Mouse (Mus musculus): ENCODE results near the gene Dstn. TPM values are rescaled to one million over a fixed set of nuclear protein-coding genes. Genes with fewer than 3 reads are reported as not detected.

The Dstn gene
- total and polyA plus RNA-seq, 3 experiments, result 78.1 to 80.0 TPM; not detected in 1

DNA sequence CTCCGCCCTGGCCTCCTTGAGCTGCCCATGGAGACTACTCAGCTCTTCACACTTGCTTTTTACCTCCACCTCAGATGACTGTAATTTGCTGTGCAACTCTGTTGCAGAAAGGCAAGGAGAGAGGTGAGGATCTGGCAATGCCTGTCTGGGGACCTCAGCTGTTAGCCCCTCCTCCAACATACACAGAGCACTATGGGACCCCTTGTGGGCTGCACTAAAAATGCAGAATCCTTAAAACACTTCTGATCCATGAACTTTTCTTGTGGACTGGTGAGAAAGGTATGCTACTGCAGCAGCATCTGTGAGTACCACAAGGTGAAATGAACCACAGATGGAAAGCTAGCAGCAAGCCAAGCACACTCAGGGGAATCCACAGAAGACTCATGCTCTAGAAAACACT is 48.2 kb downstream of the Dstn start:
- no peaks in the 10 kb centered on the region for H3K9me3 ChIP-seq (replicated peaks; ENCODE audit: insufficient read depth, low read length)
- no peak for TF ChIP-seq MYC (IDR thresholded peaks at IDR 0.05; ENCODE audit: low read depth, low read length)
- H3K4me1 ChIP-seq (ENCODE audit: control insufficient read depth in 1 of 2, insufficient read depth in 2 of 2, low read length in 2 of 2), result no peaks in the 10 kb centered on the region
- H3K36me3 ChIP-seq (ENCODE audit: control insufficient read depth in 1 of 2, insufficient read depth in 2 of 2, low read length in 2 of 2), result peaks cover 0 to 30% of the 10 kb centered on the region in 2 experiments; a peak in 2 of 4 replicates
- H3K27me3 ChIP-seq (ENCODE audit: control insufficient read depth in 1 of 2, insufficient read depth in 2 of 2, low read length in 2 of 2), result no peaks in the 10 kb centered on the region
- no peaks in the 10 kb centered on the region for H3K79me2 ChIP-seq (ENCODE audit: control insufficient read depth, insufficient read depth, low read length, poor library complexity)
- no peak overlapping the region for H3K9ac ChIP-seq (ENCODE audit: control insufficient read depth, low read depth, low read length, poor library complexity, severe bottlenecking)
- H3K27ac ChIP-seq (ENCODE audit: control insufficient read depth, low read depth, low read length), result no peak overlapping the region
- no peak overlapping the region for H3K4me3 ChIP-seq (ENCODE audit: control insufficient read depth in 1 of 2, insufficient read depth in 1 of 2, low read depth in 2 of 2, low read length in 2 of 2)
- DNase-seq (ENCODE audit: low read depth, low spot score), result no peak

DNA sequence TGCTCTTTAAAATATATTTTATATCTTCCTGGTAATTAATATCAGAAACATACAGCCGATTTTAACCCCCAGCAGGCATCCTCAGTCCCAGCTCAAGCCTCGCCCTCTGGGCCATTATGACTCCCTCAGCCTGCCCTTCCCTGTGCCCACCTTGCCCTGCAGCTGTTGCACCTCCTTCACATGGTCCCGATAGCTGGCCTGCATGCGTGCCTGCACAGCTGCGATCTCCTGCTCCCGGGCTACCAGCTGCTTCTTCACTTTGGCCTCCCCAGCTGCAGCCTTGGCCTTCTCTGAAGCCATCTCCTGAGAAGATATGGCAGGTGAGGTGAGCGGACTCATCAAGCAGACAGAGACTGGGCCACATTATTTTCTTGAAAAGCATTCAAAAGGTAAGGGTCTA is 54.1 kb downstream of the Dstn start:
- peaks cover 0 to 12% of the 10 kb centered on the region in 2 experiments; a peak in 2 of 4 replicates for H3K36me3 ChIP-seq (ENCODE audit: control insufficient read depth in 1 of 2, insufficient read depth in 2 of 2, low read length in 2 of 2)

DNA sequence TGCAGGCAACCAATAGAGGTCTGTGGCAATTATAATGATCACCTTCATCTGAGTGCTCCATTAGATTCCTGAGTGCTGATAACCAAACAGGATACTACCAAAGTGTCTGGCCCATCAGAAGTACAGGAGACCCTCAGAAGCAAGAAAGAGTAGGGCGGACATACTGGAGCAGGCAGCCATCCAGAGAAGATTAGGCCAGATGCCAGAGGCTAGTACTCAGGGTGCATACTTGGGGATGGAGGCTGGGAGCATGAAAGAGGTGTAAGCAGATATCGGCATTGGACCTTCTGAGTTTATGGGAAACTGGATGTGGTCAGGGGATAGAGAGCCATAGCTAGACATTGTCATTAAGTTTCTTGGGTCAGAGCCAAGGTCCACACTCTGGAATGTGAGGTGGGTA is 55.7 kb downstream of the Dstn start:
- H3K36me3 ChIP-seq (ENCODE audit: control insufficient read depth in 1 of 2, insufficient read depth in 2 of 2, low read length in 2 of 2), result peaks cover 0 to 4% of the 10 kb centered on the region in 2 experiments; a peak in 2 of 4 replicates
- no peak for DNase-seq (ENCODE audit: low read depth, low spot score)
- no peak for TF ChIP-seq USF2 (IDR thresholded peaks at IDR 0.05; ENCODE audit: borderline replicate concordance in 1 of 2, insufficient read depth in 1 of 2, low read depth in 1 of 2, low read length in 2 of 2)
- TF ChIP-seq GATA1 (IDR thresholded peaks at IDR 0.05; ENCODE audit: low read depth, low read length), result no peak
- no peak for TF ChIP-seq ZMIZ1 (IDR thresholded peaks at IDR 0.05; ENCODE audit: low read depth, low read length)
- no peak for TF ChIP-seq POLR2AphosphoS2 (IDR thresholded peaks at IDR 0.05; ENCODE audit: low read length)
- no peak for TF ChIP-seq KAT2A (conservative IDR thresholded peaks at IDR 0.05; ENCODE audit: low read depth, low read length)
- no peak for TF ChIP-seq ZKSCAN1 (IDR thresholded peaks at IDR 0.05; ENCODE audit: low read depth, low read length)

More for the DNA sequence above, 54.1 kb downstream of the Dstn start:
- Histone ChIP-seq H3K9me3 (replicated peaks; ENCODE audit: insufficient read depth, low read length) (no peaks in the 10 kb centered on the region), H3K4me1 (ENCODE audit: control insufficient read depth in 1 of 2, insufficient read depth in 2 of 2, low read length in 2 of 2) (no peaks in the 10 kb centered on the region), H3K4me3 (ENCODE audit: control insufficient read depth in 1 of 2, insufficient read depth in 1 of 2, low read depth in 2 of 2, low read length in 2 of 2) (no peak overlapping the region), H3K79me2 (ENCODE audit: control insufficient read depth, insufficient read depth, low read length, poor library complexity) (no peaks in the 10 kb centered on the region), H3K27ac (ENCODE audit: control insufficient read depth, low read depth, low read length) (no peak overlapping the region), H3K27me3 (ENCODE audit: control insufficient read depth in 1 of 2, insufficient read depth in 2 of 2, low read length in 2 of 2) (no peaks in the 10 kb centered on the region), H3K9ac (ENCODE audit: control insufficient read depth, low read depth, low read length, poor library complexity, severe bottlenecking) (no peak overlapping the region)
- TF ChIP-seq MAX (IDR thresholded peaks at IDR 0.05; ENCODE audit: low read length) (no peak), E2F4 (IDR thresholded peaks at IDR 0.05; ENCODE audit: borderline replicate concordance, low read depth, low read length) (no peak), RAD21 (IDR thresholded peaks at IDR 0.05; ENCODE audit: low read depth, low read length) (no peak), KAT2A (conservative IDR thresholded peaks at IDR 0.05; ENCODE audit: low read depth, low read length) (no peak), CHD2 (IDR thresholded peaks at IDR 0.05; ENCODE audit: low read length) (no peak), TBP (IDR thresholded peaks at IDR 0.05; ENCODE audit: low read depth, low read length) (no peak), MXI1 (IDR thresholded peaks at IDR 0.05; ENCODE audit: low read depth, low read length) (no peak), ETS1 (IDR thresholded peaks at IDR 0.05; ENCODE audit: low read depth, low read length) (no peak), MAFK (IDR thresholded peaks at IDR 0.05; ENCODE audit: borderline replicate concordance, low read depth, low read length) (no peak), HCFC1 (IDR thresholded peaks at IDR 0.05; ENCODE audit: low read depth, low read length) (no peak), NELFE (IDR thresholded peaks at IDR 0.05; ENCODE audit: low read depth, low read length) (no peak), CTCF (IDR thresholded peaks at IDR 0.05 in 2 of 3, conservative IDR thresholded peaks at IDR 0.05 in 1 of 3; ENCODE audit: control insufficient read depth in 1 of 3, insufficient read depth in 1 of 3, low read depth in 2 of 3, low read length in 3 of 3, poor library complexity in 1 of 3, severe bottlenecking in 1 of 3) (no peak), USF1 (IDR thresholded peaks at IDR 0.05; ENCODE audit: low read depth, low read length) (no peak), SIN3A (IDR thresholded peaks at IDR 0.05; ENCODE audit: low read length) (no peak), UBTF (IDR thresholded peaks at IDR 0.05; ENCODE audit: borderline replicate concordance, insufficient read depth, low read depth, low read length) (no peak), MYB (IDR thresholded peaks at IDR 0.05; ENCODE audit: low read depth, low read length) (no peak)
- DNase-seq (ENCODE audit: low read depth, low spot score), result no peak

More for the DNA sequence above, 55.7 kb downstream of the Dstn start:
- Histone ChIP-seq H3K27me3 (ENCODE audit: control insufficient read depth in 1 of 2, insufficient read depth in 2 of 2, low read length in 2 of 2) (no peaks in the 10 kb centered on the region), H3K9me3 (replicated peaks; ENCODE audit: insufficient read depth, low read length) (no peaks in the 10 kb centered on the region), H3K27ac (ENCODE audit: control insufficient read depth, low read depth, low read length) (no peak overlapping the region), H3K4me3 (ENCODE audit: control insufficient read depth in 1 of 2, insufficient read depth in 1 of 2, low read depth in 2 of 2, low read length in 2 of 2) (no peak overlapping the region), H3K79me2 (ENCODE audit: control insufficient read depth, insufficient read depth, low read length, poor library complexity) (no peaks in the 10 kb centered on the region), H3K9ac (ENCODE audit: control insufficient read depth, low read depth, low read length, poor library complexity, severe bottlenecking) (no peak overlapping the region), H3K4me1 (ENCODE audit: control insufficient read depth in 1 of 2, insufficient read depth in 2 of 2, low read length in 2 of 2) (no peaks in the 10 kb centered on the region)

Measured in MEL (cell line).